ENCODE assay signal across 8 mouse cellular contexts in the genomic region with DNA sequence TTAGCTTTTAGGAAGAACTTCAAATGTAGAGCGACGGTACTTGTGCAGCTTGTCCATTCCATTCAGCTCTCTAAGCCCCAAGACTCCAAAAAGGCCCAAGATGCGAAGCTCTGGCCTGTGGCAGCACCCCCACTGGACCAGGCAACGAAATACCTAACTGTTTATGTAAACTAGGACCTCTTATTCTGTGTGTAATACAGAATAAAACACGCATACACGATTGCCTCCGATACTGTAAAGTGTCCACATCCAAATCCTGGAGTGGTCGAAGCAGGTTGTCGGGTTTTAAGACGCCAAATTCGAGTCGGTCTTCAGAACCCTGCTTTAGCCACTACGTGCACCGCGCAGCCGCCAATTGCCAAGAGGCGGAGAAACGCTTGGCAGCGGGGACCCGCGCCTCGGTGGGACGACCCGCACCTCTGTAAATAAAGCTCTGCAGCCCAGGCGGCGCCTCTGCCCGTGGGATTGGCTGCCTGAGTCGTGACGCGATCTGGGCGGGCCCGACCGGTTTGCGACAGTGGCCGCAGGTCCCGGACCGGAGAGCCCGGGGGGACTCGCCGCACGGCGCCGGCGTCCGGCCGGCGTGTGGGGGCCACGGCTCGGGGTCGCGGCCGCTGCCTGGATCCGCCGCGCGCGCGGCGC. TPM values are rescaled to one million over a fixed set of nuclear protein-coding genes. Genes with fewer than 3 reads are reported as not detected.
DNase-seq lines count a peak whose midpoint lies in the region; ATAC-seq and TF ChIP-seq lines count a peak whose summit lies in the region.

Gene Tmem243 (plus strand): TSS at position 462 of the 642 bp plus-strand sequence.

- peak; percentile 6; the same call in 1 of the 2 replicates for TF ChIP-seq CTCF in layer of hippocampus, adult 2 months (conservative IDR thresholded peaks at IDR 0.05)
- TF ChIP-seq CTCF in lung, embryonic 14.5 days (IDR thresholded peaks at IDR 0.05; ENCODE audit: low read depth): peak; percentile 1; the same call in 1 of the 2 replicates
- TF ChIP-seq CTCF in olfactory bulb, adult 2 months (IDR thresholded peaks at IDR 0.05; ENCODE audit: insufficient read depth, low read depth, low read length): no peak
- TF ChIP-seq CTCF in thymus, adult 2 months (IDR thresholded peaks at IDR 0.05; ENCODE audit: borderline replicate concordance, control insufficient read depth, extremely low read depth, insufficient read depth, low read length, poor library complexity): no peak

- H3K9me3 ChIP-seq in forebrain, embryonic 16.5 days (ENCODE audit: control insufficient read depth, low read length): peaks cover 2% of the 10 kb centered on the region; the same call in 1 of the 2 replicates
- H3K9me3 ChIP-seq in lung, embryonic 14.5 days (ENCODE audit: low read depth, low read length): peaks cover 3% of the 10 kb centered on the region; the same call in 1 of the 2 replicates

- intact Hi-C loops in heart, postnatal 36 days (cut with DNase I): loop anchor here (2.0 kb wide), 2 partner anchors 60 to 104 kb away; partner anchors contain the start of genes Crot and Dmtf1

- peak; percentile 88 for DNase-seq in ES-CJ7 (ENCODE audit: low read depth, low spot score)
- DNase-seq in cerebellum, adult 11-12 months: peak; percentile 90
- peak; percentile 92 for DNase-seq in heart, postnatal 36 days
- peak; percentile 83 to 89 for DNase-seq in layer of hippocampus, adult 2 months (ENCODE audit: low spot score in 2 of 2)
- peak; percentile 94 for DNase-seq in lung, embryonic 14.5 days
- peak; percentile 78 for DNase-seq in thymus, adult 2 months

- peak within 1 kb of the TSS; percentile 71 for H3K9ac ChIP-seq in forebrain, embryonic 16.5 days (replicated peaks; ENCODE audit: low read depth, low read length)
- peak within 1 kb of the TSS; percentile 75 for H3K9ac ChIP-seq in lung, embryonic 14.5 days

- WGBS in forebrain, embryonic 16.5 days: under 1% methylated on average over 52 of the region's 59 CpGs
- under 1% methylated on average over 59 of the region's 59 CpGs for WGBS in lung, embryonic 14.5 days
- WGBS in olfactory bulb, adult 2 months: under 1% methylated on average over 59 of the region's 59 CpGs
- 2% methylated on average over 59 of the region's 59 CpGs for WGBS in thymus, adult 2 months

- H3K4me1 ChIP-seq in forebrain, embryonic 16.5 days (replicated peaks; ENCODE audit: control insufficient read depth, insufficient read depth, low read length): peaks cover 9% of the 10 kb centered on the region
- H3K4me1 ChIP-seq in lung, embryonic 14.5 days (ENCODE audit: insufficient read depth): no peaks in the 10 kb centered on the region
- 0 out of 2 replicates have a peak, but pooled peaks cover 5% of the 10 kb centered on the region for H3K4me1 ChIP-seq in olfactory bulb, adult 2 months (ENCODE audit: control insufficient read depth, insufficient read depth, low read length)
- H3K4me1 ChIP-seq in thymus, adult 2 months (replicated peaks; ENCODE audit: control insufficient read depth, insufficient read depth, low read length): peaks cover 10% of the 10 kb centered on the region

- TF ChIP-seq POLR2A in olfactory bulb, adult 2 months (IDR thresholded peaks at IDR 0.05; ENCODE audit: insufficient read depth, low read depth, low read length): peak; percentile 47; the same call in 1 of the 2 replicates
- TF ChIP-seq POLR2A in thymus, adult 2 months (IDR thresholded peaks at IDR 0.05; ENCODE audit: control insufficient read depth, extremely low read depth, insufficient read depth, low read length, poor library complexity): peak; percentile 40; the same call in 1 of the 2 replicates

- H3K27me3 ChIP-seq in forebrain, embryonic 16.5 days (replicated peaks; ENCODE audit: control insufficient read depth, insufficient read depth, low read length): no peaks in the 10 kb centered on the region
- H3K27me3 ChIP-seq in lung, embryonic 14.5 days (ENCODE audit: insufficient read depth, low read length): peaks cover 4% of the 10 kb centered on the region
- peaks cover 4% of the 10 kb centered on the region; the same call in 1 of the 2 replicates for H3K27me3 ChIP-seq in thymus, adult 2 months (ENCODE audit: control insufficient read depth, insufficient read depth, low read length)

- H3K4me2 ChIP-seq in forebrain, embryonic 16.5 days (ENCODE audit: low read length): peak within 1 kb of the TSS; percentile 86
- peak within 1 kb of the TSS; percentile 70 for H3K4me2 ChIP-seq in lung, embryonic 14.5 days

- H3K27ac ChIP-seq in forebrain, embryonic 16.5 days (ENCODE audit: low read length): no peak within 1 kb of the TSS
- H3K27ac ChIP-seq in layer of hippocampus, adult 2 months: peak within 1 kb of the TSS; percentile 84
- peak within 1 kb of the TSS; percentile 87 for H3K27ac ChIP-seq in lung, embryonic 14.5 days (ENCODE audit: low read depth)
- H3K27ac ChIP-seq in olfactory bulb, adult 2 months (ENCODE audit: insufficient read depth, low read depth, low read length): no peak within 1 kb of the TSS
- H3K27ac ChIP-seq in thymus, adult 2 months (ENCODE audit: control insufficient read depth, insufficient read depth, low read length): no peak within 1 kb of the TSS

- no peaks in the 10 kb centered on the region for H3K36me3 ChIP-seq in forebrain, embryonic 16.5 days (ENCODE audit: control insufficient read depth, insufficient read depth)
- H3K36me3 ChIP-seq in lung, embryonic 14.5 days (ENCODE audit: insufficient read depth): no peaks in the 10 kb centered on the region
- H3K36me3 ChIP-seq in thymus, adult 2 months (ENCODE audit: control insufficient read depth, insufficient read depth, low read length): no peaks in the 10 kb centered on the region

- peak within 1 kb of the TSS; percentile 85 for H3K4me3 ChIP-seq in forebrain, embryonic 16.5 days (replicated peaks; ENCODE audit: low read length)
- peak within 1 kb of the TSS; percentile 70 for H3K4me3 ChIP-seq in layer of hippocampus, adult 2 months
- peak within 1 kb of the TSS; percentile 85 for H3K4me3 ChIP-seq in lung, embryonic 14.5 days (ENCODE audit: low read depth, low read length)
- peak within 1 kb of the TSS; percentile 96 for H3K4me3 ChIP-seq in olfactory bulb, adult 2 months (ENCODE audit: insufficient read depth, low read depth, low read length)
- peak within 1 kb of the TSS; percentile 61 for H3K4me3 ChIP-seq in thymus, adult 2 months (ENCODE audit: control insufficient read depth, insufficient read depth, low read length)

- ATAC-seq in forebrain, embryonic 16.5 days: peak; percentile 99
- peak; percentile 96 for ATAC-seq in lung, embryonic 14.5 days (ENCODE audit: insufficient read depth)

RNA-seq across cellular contexts. Expression of gene Tmem243, which starts in this region (rescaled TPM):
- 11.9 and 12.1 TPM in 2 replicates for polyA plus RNA-seq in forebrain, embryonic 16.5 days (2015; fragmentation: Nextera tagmentation; extraction: Ambion mirVana)
- 1 to 10 TPM; 8.7 to 9.3 TPM for total RNA-seq in heart, postnatal 36 days (2021)
- 1 to 10 TPM; 8.4 to 9.0 TPM for total RNA-seq in layer of hippocampus, adult 2 months (2021)
- 31.2 and 37.5 TPM in 2 replicates for polyA plus RNA-seq in lung, embryonic 14.5 days (2014; fragmentation: Nextera tagmentation; extraction: Ambion mirVana)
- polyA plus RNA-seq in olfactory bulb, adult 2 months (2012; ENCODE audit: insufficient read depth, insufficient read length, low replicate concordance, missing spikeins): not detected in 2 replicates
- 12.6 and 12.8 TPM in 2 replicates for polyA plus RNA-seq in thymus, adult 2 months (2012; rRNA removed)

Comparison
In these comparisons a context has a peak if more than half of its experiments do, and no peak if none do; other contexts are left out.
1. RNA of gene Tmem243 (polyA plus RNA-seq): 31.2 to 37.5 TPM in lung, embryonic 14.5 days, 12.6 to 12.8 TPM in thymus, adult 2 months and 11.9 to 12.1 TPM in forebrain, embryonic 16.5 days; not detected in olfactory bulb, adult 2 months; every median in the first group is over 10 times any median in the second.
2. H3K27ac ChIP-seq: peak in layer of hippocampus, adult 2 months (single experiment) and lung, embryonic 14.5 days (single experiment); none in forebrain, embryonic 16.5 days (single experiment), olfactory bulb, adult 2 months (single experiment) and thymus, adult 2 months (single experiment).
3. CTCF ChIP-seq: peak in layer of hippocampus, adult 2 months (single experiment) and lung, embryonic 14.5 days (single experiment); none in olfactory bulb, adult 2 months (single experiment) and thymus, adult 2 months (single experiment).
4. Peak in every context shown above with its lines, with median percentiles within 50 percentile points of each other: DNase-seq and H3K4me3 ChIP-seq.